Mouse (Mus musculus): ENCODE results near the gene Zfp37.
"Not testable (repeated sequence)": the region's sequence is repeated elsewhere in the genome, so short reads cannot be mapped to it uniquely, and the experiment has no call there.

Gene Zfp37

GRCm38 (mm10) chr4:62208696-62209380, 22.0 kb downstream of the Zfp37 start:
- DNase-seq = no peak

GRCm38 (mm10) chr4:62207851-62208695, 22.8 kb downstream of the Zfp37 start:
- DNase-seq = peak; percentile 86 to 91

- DNase-seq = no peak
Measured at GRCm38 (mm10) chr4:62199923-62200529, 30.8 kb downstream of the Zfp37 start.

- DNase-seq = no peak
Measured at GRCm38 (mm10) chr4:62188778-62189177, 42.1 kb downstream of the Zfp37 start.

GRCm38 (mm10) chr4:62177282-62177681, 53.6 kb downstream of the Zfp37 start:
- peak; percentile 8 to 50 for DNase-seq

- DNase-seq = no peak
Measured at GRCm38 (mm10) chr4:62174471-62174870, 56.4 kb downstream of the Zfp37 start.

- not testable (repeated sequence) for DNase-seq
Measured at GRCm38 (mm10) chr4:62167636-62168035, 63.2 kb downstream of the Zfp37 start.

- no peak for DNase-seq
Measured at GRCm38 (mm10) chr4:62158401-62158800, 72.4 kb downstream of the Zfp37 start.

- no peak for DNase-seq
Measured at GRCm38 (mm10) chr4:62150811-62151210, 80.0 kb downstream of the Zfp37 start, which contains the start of gene Mup21. TSS of gene Mup21 (minus strand) at chr4:62150863.
